Mouse (Mus musculus): ENCODE data around the gene Cfdp1.

The Cfdp1 gene

DNA sequence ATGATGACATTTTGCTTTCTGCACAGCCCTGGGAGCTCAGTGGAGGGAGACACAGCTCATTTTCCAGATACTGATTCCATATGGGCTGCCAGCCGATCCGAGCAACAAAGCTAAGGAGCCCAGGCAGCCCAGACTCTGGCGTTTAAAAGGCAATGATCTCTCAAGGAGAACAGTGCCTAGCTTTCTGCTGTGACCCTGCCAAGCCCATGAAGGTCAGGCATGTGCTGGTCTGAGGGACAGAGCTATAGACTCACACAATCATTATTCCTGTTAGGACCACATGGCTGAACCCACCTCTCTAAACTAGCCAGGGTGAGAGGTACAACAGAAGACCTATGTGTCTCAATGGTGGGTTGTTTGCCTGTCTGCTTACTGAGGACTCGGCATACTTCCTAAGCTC, 66.4 kb downstream of the Cfdp1 start:
- CTCF ChIA-PET = interaction anchor here in 3 of 4 experiments (0.8 to 1.9 kb wide), 7 partner anchors 18 to 111 kb away, joined by 3 to 6 read pairs (median 4); no protein-coding TSS in a partner anchor
- POLR2A ChIA-PET = interaction anchor here in 3 of 4 experiments (0.8 to 5.0 kb wide), 14 partner anchors 9 to 61 kb away, joined by 3 to 21 read pairs (median 4); no protein-coding TSS in a partner anchor

DNA sequence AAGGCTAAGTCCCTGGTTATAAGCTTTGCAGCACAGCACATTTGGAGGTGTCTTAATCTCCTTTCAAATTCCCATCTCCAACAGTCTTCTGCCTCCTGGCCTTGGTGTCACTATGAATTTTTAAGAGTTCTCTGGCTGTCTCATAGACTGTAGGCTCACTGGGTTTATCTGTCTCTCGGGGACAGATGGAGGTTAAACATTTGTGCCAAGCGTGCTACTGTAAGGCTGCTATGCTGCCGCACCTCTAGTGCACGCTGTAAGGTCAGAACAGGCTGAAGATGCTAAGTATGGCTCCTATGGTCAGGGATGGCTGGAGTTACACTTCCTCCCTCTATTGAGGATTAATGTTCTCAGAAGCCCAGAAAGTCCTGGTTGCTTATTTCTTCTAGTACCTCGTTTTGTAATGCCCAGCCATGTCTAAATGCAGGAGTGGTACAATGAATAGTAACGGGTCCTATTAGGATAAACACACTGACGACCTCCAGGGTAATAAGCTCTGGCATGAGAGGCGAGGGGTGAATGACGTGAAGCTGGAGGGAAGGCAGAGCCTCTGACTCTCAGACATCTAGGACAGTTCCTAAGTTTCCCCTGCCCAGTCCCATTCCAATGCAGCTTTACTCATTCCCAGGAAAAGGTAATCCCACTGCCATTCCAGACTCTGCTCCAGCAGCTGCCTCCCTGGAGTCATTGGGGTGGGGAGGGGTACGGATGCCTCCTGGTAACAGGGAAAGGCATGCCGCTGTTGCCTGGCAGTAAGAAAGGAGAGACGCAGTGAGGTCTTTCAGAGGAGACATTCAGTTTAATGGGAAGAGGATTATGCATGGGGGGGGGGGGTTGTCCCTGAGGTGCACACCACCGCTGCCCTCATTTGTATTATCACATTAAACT, 67.1 kb downstream of the Cfdp1 start:
- POLR2A ChIA-PET = interaction anchor here in 3 of 4 experiments (0.6 to 5.0 kb wide), 14 partner anchors 9 to 204 kb away, joined by 3 to 21 read pairs (median 4); no protein-coding TSS in a partner anchor
- CTCF ChIA-PET = interaction anchor here in 3 of 4 experiments (0.7 to 1.9 kb wide), 7 partner anchors 17 to 168 kb away, joined by 3 to 6 read pairs (median 4); no protein-coding TSS in a partner anchor

DNA sequence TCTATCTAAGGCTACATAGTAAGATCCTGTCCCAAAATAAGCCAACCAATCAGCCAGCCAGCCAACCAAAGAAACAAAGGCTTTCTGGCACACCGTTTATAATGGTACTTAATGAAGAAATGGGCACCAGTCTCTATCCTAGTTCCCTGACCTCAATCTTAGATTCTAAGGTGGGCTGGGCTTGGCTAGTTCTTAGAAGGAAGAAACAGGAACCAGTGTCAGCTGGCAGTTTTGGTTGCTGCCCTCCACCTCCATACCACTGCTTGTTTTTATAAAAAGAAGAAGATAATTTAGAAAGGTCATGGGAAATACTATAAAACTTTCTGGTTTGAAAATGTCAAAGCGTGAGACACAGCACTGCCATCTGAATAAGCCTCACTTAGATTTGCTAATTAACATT, 68.0 kb downstream of the Cfdp1 start:
- ChIA-PET POLR2A (interaction anchor here in 2 of 4 experiments (0.5 to 5.0 kb wide), 8 partner anchors 9 to 204 kb away, joined by 3 to 21 read pairs (median 4); no protein-coding TSS in a partner anchor), CTCF (interaction anchor here in 1 of 4 experiments (1.1 kb wide), 1 partner anchor 110 kb away, joined by 4 read pairs; no protein-coding TSS in a partner anchor)

DNA sequence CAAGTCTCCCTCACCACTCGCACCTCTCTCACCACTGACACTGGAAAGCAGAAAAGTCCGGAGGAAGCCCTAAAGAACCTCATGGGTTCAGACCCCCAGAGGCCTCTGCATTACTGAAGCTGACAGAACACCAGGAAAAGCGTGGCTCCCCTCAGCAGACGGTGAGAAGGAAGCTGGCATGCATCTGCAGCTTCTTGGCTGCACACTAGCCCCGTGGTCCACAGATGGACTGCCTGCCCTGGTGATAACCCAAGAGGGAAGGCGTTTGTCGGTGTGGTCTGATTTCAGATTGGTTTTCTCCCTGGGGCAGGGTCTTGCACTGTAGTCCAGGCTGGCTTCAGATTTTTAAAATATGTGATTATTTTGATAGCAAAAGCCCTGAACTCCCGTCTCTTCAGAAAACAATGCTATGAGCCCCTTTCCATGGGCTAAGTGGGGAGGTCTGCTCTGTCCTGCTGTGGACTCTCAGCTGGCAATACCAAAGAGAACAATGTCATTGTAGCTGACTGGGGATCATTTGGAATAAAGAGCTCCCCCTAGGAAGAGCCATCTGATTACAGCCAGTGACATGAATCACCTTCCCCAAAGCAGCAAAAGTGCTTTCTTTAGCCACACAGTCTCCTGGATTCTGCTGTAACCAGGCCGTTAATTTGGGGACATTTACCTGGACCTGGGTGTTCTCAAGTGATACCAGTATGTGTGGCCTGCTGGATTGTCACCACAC, 71.3 kb downstream of the Cfdp1 start:
- POLR2A ChIA-PET = interaction anchor here in 3 of 4 experiments (0.9 to 3.4 kb wide), 12 partner anchors 9 to 52 kb away, joined by 3 to 13 read pairs (median 4); no protein-coding TSS in a partner anchor
- CTCF ChIA-PET = interaction anchor here in 3 of 4 experiments (0.5 to 1.8 kb wide), 6 partner anchors 13 to 340 kb away, joined by 3 to 10 read pairs (median 4); no protein-coding TSS in a partner anchor

DNA sequence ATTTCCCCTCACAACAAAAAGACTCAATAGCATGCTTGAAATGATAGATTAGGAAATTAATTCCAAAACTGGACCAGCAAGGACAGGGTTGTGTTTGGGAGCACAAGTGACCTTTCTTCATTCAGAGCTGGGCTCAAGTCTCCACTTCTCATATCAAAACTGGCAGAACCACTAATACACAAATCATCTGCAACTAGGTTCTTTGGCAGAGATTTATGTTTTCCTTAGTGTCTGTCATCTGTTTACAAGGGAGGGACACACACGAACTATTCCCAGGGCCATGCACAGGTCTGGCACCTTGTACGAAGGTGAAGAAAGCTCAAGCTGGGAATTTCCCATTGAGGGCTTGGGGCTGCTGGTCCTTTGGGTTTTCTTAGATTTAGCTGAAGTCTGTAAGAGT, 71.9 kb downstream of the Cfdp1 start:
- POLR2A ChIA-PET = interaction anchor here in 3 of 4 experiments (0.8 to 3.4 kb wide), 10 partner anchors 8 to 51 kb away, joined by 3 to 13 read pairs (median 4); no protein-coding TSS in a partner anchor
- CTCF ChIA-PET = interaction anchor here in 2 of 4 experiments (0.6 to 1.8 kb wide), 4 partner anchors 13 to 84 kb away, joined by 3 to 10 read pairs (median 5); no protein-coding TSS in a partner anchor

DNA sequence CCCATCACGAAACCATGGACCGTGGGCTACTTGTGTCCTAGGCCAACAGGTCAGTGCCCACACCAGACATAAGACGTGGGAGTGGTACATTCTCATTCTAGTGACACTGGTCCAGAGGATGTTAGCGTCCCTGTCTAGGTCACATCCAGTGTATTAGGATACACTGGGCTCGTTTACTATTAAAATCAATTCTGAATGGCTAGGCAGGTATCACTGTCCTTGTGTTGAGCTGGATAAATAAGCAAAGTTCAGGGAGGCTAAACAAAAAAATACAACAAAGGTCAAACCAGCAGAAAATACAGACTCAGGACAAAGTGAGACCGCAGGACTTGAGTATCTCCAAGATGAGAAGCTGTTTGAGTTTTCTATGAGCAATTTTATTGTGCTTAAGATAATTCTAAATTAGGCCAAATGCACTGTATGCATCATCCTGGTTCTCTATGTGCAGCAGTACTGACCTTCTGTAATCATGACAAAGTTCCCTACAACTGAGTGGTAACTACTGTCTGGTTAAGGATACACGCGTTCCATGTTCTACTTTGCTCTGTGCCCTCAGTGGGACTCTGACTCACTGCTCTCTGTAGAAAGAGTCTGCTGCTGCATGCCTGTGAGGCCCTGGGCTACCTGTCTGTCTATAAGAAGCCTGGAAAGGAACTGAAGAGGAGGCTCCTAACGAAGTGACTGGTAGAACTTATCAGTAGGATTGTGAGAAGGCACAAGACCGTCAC, 73.2 kb downstream of the Cfdp1 start:
- POLR2A ChIA-PET = interaction anchor here in 1 of 4 experiments (0.9 to 1.7 kb wide), 2 partner anchors 8 to 16 kb away, joined by 3 to 4 read pairs; no protein-coding TSS in a partner anchor
- CTCF ChIA-PET = no interaction called here

DNA sequence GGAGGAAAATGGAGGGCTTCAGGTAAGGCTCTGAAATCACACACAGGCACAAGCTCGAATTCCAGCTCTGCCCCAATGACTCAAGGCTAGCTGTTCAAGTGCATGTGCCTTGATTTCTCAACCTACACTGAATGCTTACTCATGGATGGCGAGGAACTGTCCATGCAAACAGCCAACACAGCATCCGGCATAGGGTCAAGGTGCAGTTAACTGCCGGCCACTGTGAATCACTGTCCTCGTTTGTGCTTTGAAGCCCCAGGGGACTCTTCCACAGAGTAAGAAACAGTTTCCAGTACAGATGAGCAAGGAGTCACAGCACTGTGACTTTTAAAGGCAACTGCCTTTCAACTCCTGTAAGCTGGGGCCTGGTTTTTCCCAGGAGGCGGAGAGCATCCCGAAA, 74.4 kb downstream of the Cfdp1 start:
- CTCF ChIA-PET = interaction anchor here in 1 of 4 experiments (0.6 kb wide), 1 partner anchor 18 kb away, joined by 4 read pairs; no protein-coding TSS in a partner anchor
- POLR2A ChIA-PET = interaction anchor here in 2 of 4 experiments (1.2 to 2.9 kb wide), 4 partner anchors 8 to 34 kb away, joined by 4 to 8 read pairs (median 6); no protein-coding TSS in a partner anchor

DNA sequence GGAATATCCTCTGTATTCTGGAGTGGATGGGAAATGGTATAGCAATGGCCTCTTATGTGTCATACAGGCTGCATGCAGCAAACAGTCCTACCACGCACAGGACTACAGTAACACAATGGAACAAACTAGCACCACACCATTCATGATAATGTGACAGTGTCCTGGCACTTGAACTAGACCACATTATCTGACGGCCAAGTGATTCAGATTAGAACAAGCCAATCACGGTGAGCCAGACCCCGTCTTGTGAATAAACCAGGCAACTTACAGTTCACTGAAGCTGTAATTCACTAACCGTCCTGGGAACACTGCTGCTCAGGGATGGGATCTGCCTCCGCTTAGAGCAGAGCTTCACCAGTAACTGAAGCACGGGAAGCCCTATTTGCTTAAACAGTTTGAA, 75.3 kb downstream of the Cfdp1 start:
- POLR2A ChIA-PET = interaction anchor here in 2 of 4 experiments (1.1 to 2.9 kb wide), 5 partner anchors 9 to 33 kb away, joined by 4 to 8 read pairs (median 5); no protein-coding TSS in a partner anchor
- CTCF ChIA-PET = no interaction called here

DNA sequence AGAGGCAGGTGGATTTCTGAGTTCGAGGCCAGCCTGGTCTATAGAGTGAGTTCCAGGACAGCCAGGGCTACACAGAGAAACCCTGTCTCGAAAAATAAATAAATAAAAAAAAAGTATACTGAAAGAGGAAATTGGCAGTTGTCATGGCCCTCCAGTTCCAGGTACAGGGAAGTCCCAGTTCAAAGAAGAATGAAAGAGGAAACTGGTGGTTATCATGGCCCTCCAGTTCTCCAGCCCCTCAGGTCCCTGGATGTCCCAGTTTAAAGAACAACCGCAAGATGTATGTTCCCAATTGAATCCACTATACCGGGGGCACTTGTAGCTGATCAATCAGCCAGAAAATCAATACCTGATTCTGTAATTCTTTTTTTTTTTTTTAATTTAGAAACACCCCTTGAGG, 77.6 kb downstream of the Cfdp1 start:
- POLR2A ChIA-PET = interaction anchor here in 3 of 4 experiments (0.6 to 1.8 kb wide), 5 partner anchors 9 to 476 kb away, joined by 3 to 4 read pairs (median 4); partner anchors contain the start of gene Rfwd3 (in 1 of the 3)
- CTCF ChIA-PET = no interaction called here

DNA sequence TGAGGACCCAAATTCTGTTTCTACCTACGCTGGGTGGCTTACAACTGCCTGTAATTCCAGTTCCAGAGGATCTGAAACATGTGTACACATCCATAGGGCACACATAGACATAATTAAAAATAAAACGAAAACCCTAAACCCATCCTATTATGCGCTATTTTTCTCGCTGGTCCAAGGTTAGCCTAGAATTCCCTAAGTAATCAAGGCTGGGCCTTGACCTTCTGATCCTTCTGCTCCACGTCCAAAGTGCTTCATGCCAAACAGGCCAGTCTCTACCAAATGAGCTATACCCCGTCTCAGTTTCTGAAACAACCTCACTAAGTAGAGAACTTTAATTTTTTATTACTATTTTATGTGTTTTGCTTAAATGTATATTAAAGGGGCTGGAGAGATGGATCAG, 78.3 kb downstream of the Cfdp1 start:
- ChIA-PET POLR2A (interaction anchor here in 2 of 4 experiments (0.6 to 1.8 kb wide), 7 partner anchors 11 to 476 kb away, joined by 3 to 4 read pairs (median 3); partner anchors contain the start of gene Rfwd3 (in 1 of the 2)), CTCF (no interaction called here)

DNA sequence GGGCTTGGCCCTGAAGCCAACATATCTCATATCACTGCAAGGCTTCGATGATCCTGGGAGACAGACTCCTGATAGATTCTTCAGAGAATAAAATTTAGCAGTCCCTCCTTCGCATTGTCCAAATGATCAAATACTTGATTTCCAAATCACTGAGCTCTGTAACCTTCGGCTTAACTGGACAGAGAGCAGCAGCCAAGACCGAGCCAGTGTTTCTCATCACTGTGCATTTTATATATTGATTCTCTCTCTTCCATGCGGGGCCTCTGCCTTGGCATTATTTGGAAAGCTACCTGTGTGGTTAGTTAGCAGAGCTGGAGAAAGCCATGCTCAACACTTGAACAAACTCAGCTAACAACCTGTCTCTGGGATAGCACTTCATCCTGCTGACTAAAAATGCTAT, 80.6 kb downstream of the Cfdp1 start:
- POLR2A ChIA-PET = interaction anchor here (0.8 to 2.3 kb wide), 6 partner anchors 8 to 41 kb away, joined by 3 to 13 read pairs (median 3); no protein-coding TSS in a partner anchor
- CTCF ChIA-PET = interaction anchor here in 2 of 4 experiments (0.7 kb wide), 2 partner anchors 9 to 108 kb away, joined by 3 read pairs; no protein-coding TSS in a partner anchor

DNA sequence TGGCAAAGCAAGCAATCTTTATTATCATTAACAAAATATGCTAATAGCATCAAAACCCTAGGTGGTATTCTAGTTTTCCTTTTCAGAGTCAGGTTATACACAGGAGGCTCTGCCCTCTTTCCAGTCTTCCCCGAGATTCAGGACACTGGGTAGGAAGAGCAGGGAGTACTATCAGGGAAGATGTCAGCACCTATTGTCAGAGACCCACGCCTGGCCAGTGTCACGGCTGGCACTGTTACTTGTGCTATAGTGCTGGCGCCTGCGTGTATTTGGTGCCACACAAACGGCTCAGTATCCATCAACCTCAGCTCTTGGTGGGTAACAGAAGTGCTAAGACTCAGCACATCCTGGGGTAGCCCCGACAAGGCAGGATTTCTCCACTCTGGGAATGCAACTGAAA, 81.0 kb downstream of the Cfdp1 start:
- POLR2A ChIA-PET = interaction anchor here in 3 of 4 experiments (0.6 to 2.3 kb wide), 6 partner anchors 10 to 76 kb away, joined by 3 to 13 read pairs (median 3); no protein-coding TSS in a partner anchor
- CTCF ChIA-PET = interaction anchor here in 2 of 4 experiments (0.5 to 0.6 kb wide), 2 partner anchors 60 to 97 kb away, joined by 3 to 4 read pairs; no protein-coding TSS in a partner anchor

DNA sequence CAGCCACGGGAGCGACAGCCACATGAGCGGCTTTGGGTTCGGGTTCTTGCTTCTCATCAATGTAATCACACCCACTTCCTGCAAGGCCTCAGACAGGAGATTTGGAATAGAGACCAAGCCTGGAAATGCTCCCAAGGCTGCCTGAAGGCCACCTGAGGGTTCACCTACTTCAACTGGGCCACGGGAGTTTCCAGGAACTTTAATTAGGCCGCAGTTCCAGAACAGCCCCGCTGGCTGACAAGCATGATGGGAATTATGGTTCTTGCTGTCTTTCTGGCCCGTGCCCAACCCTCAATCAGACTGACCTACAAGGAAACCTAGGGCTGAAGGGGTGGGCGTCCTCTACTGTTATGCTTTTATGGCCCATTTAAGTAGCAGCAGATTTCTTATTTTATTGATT, 82.0 kb downstream of the Cfdp1 start:
- ChIA-PET POLR2A (interaction anchor here in 2 of 4 experiments (0.9 to 1.3 kb wide), 2 partner anchors 9 to 31 kb away, joined by 3 read pairs; no protein-coding TSS in a partner anchor), CTCF (no interaction called here)

DNA sequence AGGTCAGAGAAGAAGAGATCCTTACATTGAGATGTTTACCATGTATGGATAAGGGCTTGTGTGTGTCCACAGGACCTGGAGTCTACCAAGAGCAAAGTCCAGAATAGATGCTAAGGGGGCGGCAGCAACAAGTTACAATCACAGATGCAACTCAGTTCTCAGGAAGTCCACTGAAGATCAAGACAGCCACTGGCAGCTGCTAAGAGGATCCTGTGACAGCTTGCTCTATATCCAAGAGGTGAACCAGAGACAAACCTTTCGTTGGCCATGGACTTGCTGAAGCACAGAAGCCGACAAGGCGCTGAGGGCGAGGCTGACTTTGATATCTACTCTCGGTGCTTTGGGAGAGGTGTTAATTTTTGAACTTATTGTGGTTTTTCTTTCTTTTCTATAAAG, 82.5 kb downstream of the Cfdp1 start:
- ChIA-PET CTCF (no interaction called here), POLR2A (interaction anchor here in 1 of 4 experiments (0.9 kb wide), 1 partner anchor 8 kb away, joined by 3 read pairs; no protein-coding TSS in a partner anchor)

DNA sequence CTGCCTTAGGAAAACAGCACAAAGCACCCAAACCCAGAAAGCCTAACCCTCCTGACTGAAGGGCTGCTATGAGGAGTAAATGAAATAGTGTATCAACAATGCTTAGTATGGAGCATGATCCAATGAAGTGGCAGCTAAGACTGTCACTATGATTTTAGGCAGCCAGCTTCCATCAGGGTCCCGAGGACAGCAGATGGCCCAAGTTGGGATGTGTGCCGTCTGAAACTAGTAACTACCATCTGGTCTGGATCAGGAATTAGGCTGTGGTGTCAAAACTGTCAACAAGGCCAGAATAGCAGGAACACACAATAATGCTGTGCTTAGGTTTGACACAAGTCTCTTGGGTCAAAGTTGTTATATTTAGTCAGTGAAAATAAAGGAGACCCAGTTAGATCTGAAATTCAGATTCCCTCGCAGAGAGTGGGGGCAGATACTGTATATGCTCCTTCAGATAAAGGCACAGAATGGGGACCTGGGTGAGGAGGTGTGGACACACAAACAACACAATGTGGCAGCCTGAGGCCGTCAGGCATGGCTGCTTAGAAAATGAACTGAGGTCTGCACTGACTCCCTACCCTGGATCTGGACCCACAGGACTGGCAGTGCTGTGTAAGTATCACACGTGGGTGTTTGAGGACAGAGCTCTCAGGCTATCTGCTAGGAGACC, 83.0 kb downstream of the Cfdp1 start:
- POLR2A ChIA-PET = interaction anchor here in 1 of 4 experiments (0.9 to 1.9 kb wide), 3 partner anchors 8 to 55 kb away, joined by 3 to 6 read pairs (median 3); no protein-coding TSS in a partner anchor
- CTCF ChIA-PET = interaction anchor here in 1 of 4 experiments (0.7 kb wide), 1 partner anchor 55 kb away, joined by 3 read pairs; no protein-coding TSS in a partner anchor

DNA sequence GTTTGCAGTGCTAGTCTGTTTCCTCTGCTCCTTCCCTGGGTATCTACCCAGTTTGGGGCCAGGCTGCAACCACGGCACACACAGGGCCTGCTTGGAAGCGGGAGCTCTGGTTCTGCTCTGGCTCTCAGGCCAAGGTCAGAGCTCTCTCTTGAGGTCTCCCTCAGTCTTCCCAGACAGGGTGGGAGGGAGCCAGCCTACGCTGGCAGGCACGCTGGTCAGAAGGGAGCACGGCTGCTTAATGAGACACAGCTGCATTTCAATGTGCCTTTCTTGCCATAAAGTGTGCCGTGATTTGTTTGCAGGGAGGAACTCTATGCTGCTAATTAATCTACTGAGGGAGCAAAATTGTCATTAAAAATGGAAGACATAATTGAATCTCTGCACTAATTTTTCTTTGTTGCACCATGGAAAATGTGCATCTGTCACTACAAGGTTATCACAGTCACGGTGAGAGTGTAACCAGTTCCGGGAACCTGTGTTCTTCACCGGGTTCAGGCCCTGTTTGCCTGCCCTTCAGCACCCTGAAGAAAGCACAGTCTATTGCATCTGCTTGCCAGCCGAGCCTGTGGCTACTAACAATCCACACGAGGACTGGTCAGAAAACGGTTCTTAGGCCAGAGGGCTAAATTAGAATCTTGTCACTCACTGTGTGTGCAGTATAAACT, 84.2 kb downstream of the Cfdp1 start:
- POLR2A ChIA-PET = interaction anchor here in 3 of 4 experiments (0.5 to 2.1 kb wide), 40 partner anchors 9 to 405 kb away, joined by 3 to 13 read pairs (median 4); partner anchors contain the start of gene Gabarapl2 (in 1 of the 3)
- CTCF ChIA-PET = interaction anchor here (0.5 to 2.4 kb wide), 19 partner anchors 13 to 354 kb away, joined by 3 to 10 read pairs (median 4); partner anchors contain the start of gene Zfp1 (in 1 of the 4)

Data from embryonic stem cell, embryonic (primary cell).